In genomic region chr2:81262056-81262765, GRCm38 (mm10) we compare ENCODE assay signal across 24 mouse cellular contexts.
DNase-seq lines count a peak whose midpoint lies in the region; ATAC-seq and TF ChIP-seq lines count a peak whose summit lies in the region.
"Had no signal": no experiment of that assay in that cellular context is flagged by ENCODE, and none has a peak within 500 bp of the region (broad histone marks: within the 10 kb centered on the region; RNA-seq: fewer than 3 reads in every experiment).

No protein-coding gene starts in this region.

- peaks cover 6% of the 10 kb centered on the region for H3K4me1 ChIP-seq in kidney, adult 2 months (ENCODE audit: control insufficient read depth, insufficient read depth, low read length)
- H3K4me1 ChIP-seq in liver, adult 2 months (ENCODE audit: control insufficient read depth, insufficient read depth, low read length), result no peaks in the 10 kb centered on the region; the same call in 1 of the 2 replicates
- no peaks in the 10 kb centered on the region for H3K4me1 ChIP-seq in liver, embryonic 11.5 days (replicated peaks; ENCODE audit: control insufficient read depth, insufficient read depth, low read length)

- H3K27me3 ChIP-seq in kidney, adult 2 months (replicated peaks; ENCODE audit: control insufficient read depth, insufficient read depth, low read length), result no peaks in the 10 kb centered on the region
- 0 out of 2 replicates have a peak, but pooled peaks cover 1% of the 10 kb centered on the region for H3K27me3 ChIP-seq in liver, adult 2 months (ENCODE audit: control insufficient read depth, insufficient read depth, low read length)
- H3K27me3 ChIP-seq in liver, embryonic 11.5 days (replicated peaks; ENCODE audit: control insufficient read depth, insufficient read depth, low read length), result no peaks in the 10 kb centered on the region
- H3K27me3 ChIP-seq: CH12.LX, Patski had no signal

- no peaks in the 10 kb centered on the region for H3K79me2 ChIP-seq in liver, adult 2 months (ENCODE audit: control insufficient read depth, insufficient read depth, low read length)

- H3K36me3 ChIP-seq in kidney, adult 2 months (ENCODE audit: control insufficient read depth, insufficient read depth, low read length), result no peaks in the 10 kb centered on the region
- H3K36me3 ChIP-seq in liver, adult 2 months (ENCODE audit: control insufficient read depth, insufficient read depth, low read length), result no peaks in the 10 kb centered on the region
- no peaks in the 10 kb centered on the region for H3K36me3 ChIP-seq in liver, embryonic 11.5 days (ENCODE audit: control insufficient read depth, insufficient read depth, low read length)
- H3K36me3 ChIP-seq: G1E had no signal

- WGBS in kidney, adult 2 months, result 49% methylated on average over 4 of the region's 4 CpGs
- WGBS in liver, adult 2 months, result 31% methylated on average over 4 of the region's 4 CpGs
- 81% methylated on average over 4 of the region's 4 CpGs for WGBS in liver, embryonic 11.5 days

- no peak for TF ChIP-seq CTCF in kidney, adult 2 months (conservative IDR thresholded peaks at IDR 0.05; ENCODE audit: insufficient read depth, insufficient read length, low read depth, low read length)
- no peak for TF ChIP-seq CTCF in liver, adult 2 months (IDR thresholded peaks at IDR 0.05; ENCODE audit: low read depth, low read length)

- H3K4me3 ChIP-seq in kidney, adult 2 months (ENCODE audit: insufficient read depth, low read depth, low read length), result no peak overlapping the region
- H3K4me3 ChIP-seq in liver, adult 2 months (ENCODE audit: insufficient read depth, low read depth, low read length), result no peak overlapping the region
- H3K4me3 ChIP-seq in liver, embryonic 11.5 days (ENCODE audit: low read depth, low read length), result no peak overlapping the region

- H3K27ac ChIP-seq in kidney, adult 2 months (ENCODE audit: insufficient read depth, low read depth, low read length), result no peak overlapping the region
- H3K27ac ChIP-seq in liver, adult 2 months (replicated peaks; ENCODE audit: insufficient read depth, low read depth, low read length), result no peak overlapping the region
- no peak overlapping the region for H3K27ac ChIP-seq in liver, embryonic 11.5 days (ENCODE audit: low read depth, low read length)

- DNase-seq in kidney, adult 2 months, result peak; percentile 63
- DNase-seq in kidney, postnatal 25 days, result no peak
- DNase-seq in kidney, adult 9 months, result peak; percentile 75
- no peak for DNase-seq in kidney, postnatal 10 days
- peak; percentile 89 for DNase-seq in liver, adult 2 months (ENCODE audit: extremely low read depth, low read depth, low spot score)
- no peak for DNase-seq in liver, embryonic 11.5 days (ENCODE audit: low spot score)
- DNase-seq in Muller cell, postnatal 12 days (ENCODE audit: inconsistent ontology term), result peak; percentile 2
- no peak for DNase-seq in adrenal gland, adult 18-20 months (ENCODE audit: low spot score in 2 of 2)
- DNase-seq: adrenal gland, adult 2 months; adrenal gland, adult 8-10 months; adrenal gland, postnatal 10 days; adrenal gland, postnatal 14 days; adrenal gland, postnatal 25 days; adrenal gland, postnatal 36 days; B cell, adult 2 months; cerebellum, adult 11 months; cerebellum, adult 11-12 months; cerebellum, adult 18-20 months; cerebellum, adult 2 months had no signal

- no peak overlapping the region for H3K9ac ChIP-seq in liver, adult 2 months (ENCODE audit: low read depth, low read length)
- no peak overlapping the region for H3K9ac ChIP-seq in liver, embryonic 11.5 days (ENCODE audit: low read depth, low read length)

- no peak for ATAC-seq in liver, embryonic 11.5 days (replicated peaks; ENCODE audit: low FRiP score)
- ATAC-seq: activated CD4-positive, CD25-positive, alpha-beta regulatory T cell, adult 4 months; CD4-positive, CD25-positive, alpha-beta regulatory T cell, adult 4 months; Patski had no signal

- no peak overlapping the region for H3K4me2 ChIP-seq in liver, embryonic 11.5 days

- H3K9me3 ChIP-seq in liver, embryonic 11.5 days (ENCODE audit: control insufficient read depth, low read length), result no peaks in the 10 kb centered on the region

- TF ChIP-seq POLR2A in kidney, adult 2 months (IDR thresholded peaks at IDR 0.05; ENCODE audit: low read depth, low read length), result no peak
- no peak for TF ChIP-seq POLR2A in liver, adult 2 months (IDR thresholded peaks at IDR 0.05; ENCODE audit: extremely low read depth, insufficient read depth, low read length)

Comparison
In these comparisons a context has a peak if more than half of its experiments do, and no peak if none do; other contexts are left out.
1. DNase-seq: peak in kidney, adult 2 months (single experiment), kidney, adult 9 months (single experiment), liver, adult 2 months (single experiment) and Muller cell, postnatal 12 days (single experiment); none in kidney, postnatal 25 days (0 of 2), kidney, postnatal 10 days (single experiment), liver, embryonic 11.5 days (single experiment) and adrenal gland, adult 18-20 months (0 of 2).